ENCODE assay signal across 16 mouse cellular contexts in the genomic region with DNA sequence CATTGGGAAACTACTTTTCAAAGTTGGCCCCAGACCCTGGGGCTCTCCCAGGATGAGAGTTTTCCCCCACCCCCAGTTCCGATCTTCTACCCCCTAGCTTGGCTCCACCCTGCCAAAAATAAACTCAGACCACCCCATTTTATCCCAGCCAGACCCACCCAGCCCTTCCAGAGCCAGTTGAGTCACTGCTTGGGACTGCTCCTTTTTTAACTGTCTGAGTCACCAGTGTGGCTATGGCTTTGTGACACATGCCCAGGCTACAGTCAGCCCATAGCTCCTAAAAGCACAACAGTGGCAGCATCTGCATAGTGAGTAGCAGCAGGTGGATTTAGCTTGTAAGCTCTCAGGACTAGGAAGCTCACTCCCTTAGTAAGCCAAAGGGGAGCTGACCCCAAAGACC. TPM values are rescaled to one million over a fixed set of nuclear protein-coding genes. Genes with fewer than 3 reads are reported as not detected.
DNase-seq lines count a peak whose midpoint lies in the region; ATAC-seq lines count a peak whose summit lies in the region.
"Had no signal": no experiment of that assay in that cellular context is flagged by ENCODE, and none has a peak within 500 bp of the region (broad histone marks: within the 10 kb centered on the region; RNA-seq: fewer than 3 reads in every experiment).

No protein-coding gene starts in this region.

- DNase-seq in heart, postnatal 36 days: no peak
- DNase-seq in lung, postnatal 10 days: peak; percentile 24
- no peak for DNase-seq in lung, postnatal 14 days
- DNase-seq in brain, adult 2 months (ENCODE audit: low read depth, low spot score): peak; percentile 78
- DNase-seq in ovary, adult 18-20 months (ENCODE audit: low spot score): no peak
- DNase-seq in cerebellum, postnatal 10 days: no peak
- DNase-seq: cerebellum, postnatal 36 days; forebrain, postnatal 0 days; right cerebral cortex, postnatal 4 days; thymus, postnatal 14 days had no signal

- no peaks in the 10 kb centered on the region for H3K27me3 ChIP-seq in heart, embryonic 13.5 days (replicated peaks)

- peak overlapping the region; percentile 68 for H3K9ac ChIP-seq in heart, embryonic 13.5 days
- H3K9ac ChIP-seq: forebrain, postnatal 0 days; liver, embryonic 14.5 days had no signal

- intact Hi-C loops in heart, postnatal 36 days (cut with DNase I): no loop called here

- no peak for ATAC-seq in heart, embryonic 13.5 days (ENCODE audit: extremely low read depth, insufficient number of reproducible peaks, low FRiP score, low TSS enrichment)
- ATAC-seq: forebrain, postnatal 0 days had no signal

- peaks cover 13% of the 10 kb centered on the region for H3K36me3 ChIP-seq in heart, embryonic 13.5 days
- H3K36me3 ChIP-seq in macrophage (ENCODE audit: inconsistent target): no peaks in the 10 kb centered on the region

- peak overlapping the region; percentile 89 for H3K27ac ChIP-seq in heart, embryonic 13.5 days (replicated peaks)
- H3K27ac ChIP-seq in macrophage: peak overlapping the region; percentile 17; the same call in 1 of the 2 replicates
- H3K27ac ChIP-seq: liver, embryonic 14.5 days had no signal

- WGBS in heart, embryonic 13.5 days: 9% methylated on average over 1 of the region's 1 CpGs
- WGBS in macrophage (ENCODE audit: missing documents): 89% methylated on average over 1 of the region's 1 CpGs

- H3K4me3 ChIP-seq in heart, embryonic 13.5 days: no peak overlapping the region
- no peak overlapping the region for H3K4me3 ChIP-seq in macrophage (ENCODE audit: inconsistent target)

- no peaks in the 10 kb centered on the region for H3K9me3 ChIP-seq in heart, embryonic 13.5 days

- peaks cover 82% of the 10 kb centered on the region for H3K4me1 ChIP-seq in heart, embryonic 13.5 days

- peak overlapping the region; percentile 14 for H3K4me2 ChIP-seq in heart, embryonic 13.5 days

- no peaks in the 10 kb centered on the region for H3K79me2 ChIP-seq in macrophage (ENCODE audit: inconsistent target)

RNA-seq across cellular contexts. Expression of a gene that starts 8.3 kb away (rescaled TPM):
- polyA plus RNA-seq in heart, embryonic 13.5 days (2015; fragmentation: Nextera tagmentation; extraction: Ambion mirVana): 24.2 and 26.2 TPM in 2 replicates
- total RNA-seq in heart, postnatal 36 days (2021): 10 to 100 TPM; 14.7 to 16.7 TPM
- total RNA-seq in macrophage (2018; cell fraction: chromatin; rRNA removed): 1 to 10 TPM in 1 of 26 experiments, under 1 TPM in 3, not detected in 22; 0.16 to 1.6 (median 0.36) TPM
- under 1 TPM in 5 of 26 experiments, not detected in 21; 0.03 to 0.09 (median 0.05) TPM for total RNA-seq in macrophage (2018; cell fraction: cytosol; rRNA removed)
- total RNA-seq in macrophage (2018; cell fraction: nucleus; rRNA removed): under 1 TPM in 4 of 26 experiments, not detected in 22; 0.06 to 0.44 (median 0.15) TPM
- 0.14 TPM in 1 of 3 replicates, not detected in the others for polyA plus RNA-seq in macrophage (2018)
- total RNA-seq: monocyte, adult 5-6 weeks had no signal

RNA-seq across cellular contexts. Expression of a gene that starts 8.6 kb away (rescaled TPM):
- polyA plus RNA-seq in heart, embryonic 13.5 days (2015; fragmentation: Nextera tagmentation; extraction: Ambion mirVana): 0.49 and 0.73 TPM in 2 replicates
- not detected for total RNA-seq in heart, postnatal 36 days (2021)
- total RNA-seq in macrophage (2018; cell fraction: chromatin; rRNA removed): not detected
- total RNA-seq in macrophage (2018; cell fraction: cytosol; rRNA removed): not detected
- not detected for total RNA-seq in macrophage (2018; cell fraction: nucleus; rRNA removed)
- not detected in 3 replicates for polyA plus RNA-seq in macrophage (2018)
- total RNA-seq: forebrain, postnatal 0 days; layer of hippocampus, adult 18-20 months; left cerebral cortex, postnatal 10 days; monocyte, adult 5-6 weeks had no signal
- polyA plus RNA-seq: liver, embryonic 14.5 days had no signal

RNA-seq across cellular contexts. Expression of a gene that starts 55.1 kb away (rescaled TPM):
- polyA plus RNA-seq in heart, embryonic 13.5 days (2015; fragmentation: Nextera tagmentation; extraction: Ambion mirVana): 6.6 TPM in 2 replicates
- total RNA-seq in heart, postnatal 36 days (2021): 10 to 100 TPM; 10.0 to 11.1 TPM
- total RNA-seq in macrophage (2018; cell fraction: chromatin; rRNA removed): 10 to 100 TPM in 19 of 26 experiments, 1 to 10 TPM in 7; 6.2 to 41.8 (median 13.9) TPM
- total RNA-seq in macrophage (2018; cell fraction: cytosol; rRNA removed): 10 to 100 TPM in 19 of 26 experiments, 1 to 10 TPM in 7; 4.7 to 20.6 (median 12.1) TPM
- 10 to 100 TPM in 24 of 26 experiments, 1 to 10 TPM in 2; 8.9 to 40.6 (median 19.4) TPM for total RNA-seq in macrophage (2018; cell fraction: nucleus; rRNA removed)
- polyA plus RNA-seq in macrophage (2018): 6.7 to 10.5 TPM (median 9.2 TPM) in 3 replicates

Comparison
In these comparisons a context has a peak if more than half of its experiments do, and no peak if none do; other contexts are left out.
1. DNase-seq: peak in lung, postnatal 10 days (single experiment) and brain, adult 2 months (single experiment); none in heart, postnatal 36 days (0 of 2), lung, postnatal 14 days (single experiment), ovary, adult 18-20 months (single experiment) and cerebellum, postnatal 10 days (0 of 2).
2. RNA of a gene that starts 8.3 kb away (polyA plus RNA-seq): 24.2 to 26.2 TPM in heart, embryonic 13.5 days; 0.14 TPM in macrophage; every median in the first group is over 10 times any median in the second.